Mouse (Mus musculus): Measurements from ENCODE around the gene Laptm5. TPM values are rescaled to one million over a fixed set of nuclear protein-coding genes. Genes with fewer than 3 reads are reported as not detected.

Laptm5 gene
- polyA plus RNA-seq, 1 experiment = 1,969 TPM

DNA sequence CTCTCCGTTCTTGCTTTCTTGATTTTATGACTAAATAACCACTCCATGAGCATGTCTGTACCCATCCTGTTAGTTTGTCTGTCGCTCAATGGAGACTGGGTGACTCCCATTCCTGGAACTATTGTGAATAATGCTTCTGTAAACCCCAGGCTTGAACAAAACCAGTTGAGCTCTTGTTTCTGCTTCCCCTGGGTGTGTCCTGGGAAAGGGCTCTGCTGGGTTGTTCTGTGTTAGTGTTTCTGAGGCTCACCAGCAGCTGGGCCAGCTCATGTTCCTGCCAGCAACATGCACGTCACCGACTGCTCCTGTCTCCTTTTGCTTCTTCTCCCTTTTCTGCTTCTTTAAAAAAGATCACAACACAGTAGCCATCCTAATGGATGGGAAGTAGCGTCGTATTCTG lies 17.2 kb upstream of the Laptm5 start:
- no peak for TF ChIP-seq CTCF (IDR thresholded peaks at IDR 0.05; ENCODE audit: borderline replicate concordance, control insufficient read depth, extremely low read depth, insufficient read depth, low read length, poor library complexity)
- no peak for TF ChIP-seq POLR2A (IDR thresholded peaks at IDR 0.05; ENCODE audit: control insufficient read depth, extremely low read depth, insufficient read depth, low read length, poor library complexity)
- H3K4me1 ChIP-seq (replicated peaks; ENCODE audit: control insufficient read depth, insufficient read depth, low read length) = peaks cover 13% of the 10 kb centered on the region
- no peak overlapping the region for H3K27ac ChIP-seq (ENCODE audit: control insufficient read depth, insufficient read depth, low read length)
- DNase-seq = no peak
- H3K36me3 ChIP-seq (ENCODE audit: control insufficient read depth, insufficient read depth, low read length) = no peaks in the 10 kb centered on the region
- H3K27me3 ChIP-seq (ENCODE audit: control insufficient read depth, insufficient read depth, low read length) = no peaks in the 10 kb centered on the region
- no peak overlapping the region for H3K4me3 ChIP-seq (ENCODE audit: control insufficient read depth, insufficient read depth, low read length)
- 89% methylated on average over 6 of the region's 6 CpGs for WGBS

DNA sequence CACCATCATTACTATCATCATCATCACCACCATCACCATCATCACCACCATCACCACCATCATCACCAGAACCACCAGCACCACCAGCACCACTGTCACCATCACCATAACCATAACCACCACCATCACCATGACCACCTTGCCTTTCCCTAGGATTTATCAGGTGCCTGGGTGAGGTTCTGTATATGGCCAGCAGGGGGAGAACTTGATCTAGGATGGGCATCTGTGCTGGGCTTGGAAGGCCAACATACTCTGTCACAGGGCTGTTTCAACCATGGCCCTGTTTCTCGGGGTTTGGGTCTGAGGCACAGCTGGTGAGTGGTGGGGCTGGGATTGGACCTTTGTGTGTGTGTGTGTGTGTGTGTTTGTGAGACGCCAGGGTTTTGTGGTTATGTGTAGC lies 16.6 kb upstream of the Laptm5 start:
- Histone ChIP-seq H3K36me3 (ENCODE audit: control insufficient read depth, insufficient read depth, low read length) (no peaks in the 10 kb centered on the region), H3K4me3 (ENCODE audit: control insufficient read depth, insufficient read depth, low read length) (no peak overlapping the region), H3K27ac (ENCODE audit: control insufficient read depth, insufficient read depth, low read length) (no peak overlapping the region), H3K4me1 (replicated peaks; ENCODE audit: control insufficient read depth, insufficient read depth, low read length) (peaks cover 20% of the 10 kb centered on the region), H3K27me3 (ENCODE audit: control insufficient read depth, insufficient read depth, low read length) (no peaks in the 10 kb centered on the region)
- peak; percentile 85 for DNase-seq
- TF ChIP-seq CTCF (IDR thresholded peaks at IDR 0.05; ENCODE audit: borderline replicate concordance, control insufficient read depth, extremely low read depth, insufficient read depth, low read length, poor library complexity) = peak; percentile 64; the same call in 1 of the 2 replicates
- no peak for TF ChIP-seq POLR2A (IDR thresholded peaks at IDR 0.05; ENCODE audit: control insufficient read depth, extremely low read depth, insufficient read depth, low read length, poor library complexity)
- WGBS = 53% methylated on average over 2 of the region's 2 CpGs

DNA sequence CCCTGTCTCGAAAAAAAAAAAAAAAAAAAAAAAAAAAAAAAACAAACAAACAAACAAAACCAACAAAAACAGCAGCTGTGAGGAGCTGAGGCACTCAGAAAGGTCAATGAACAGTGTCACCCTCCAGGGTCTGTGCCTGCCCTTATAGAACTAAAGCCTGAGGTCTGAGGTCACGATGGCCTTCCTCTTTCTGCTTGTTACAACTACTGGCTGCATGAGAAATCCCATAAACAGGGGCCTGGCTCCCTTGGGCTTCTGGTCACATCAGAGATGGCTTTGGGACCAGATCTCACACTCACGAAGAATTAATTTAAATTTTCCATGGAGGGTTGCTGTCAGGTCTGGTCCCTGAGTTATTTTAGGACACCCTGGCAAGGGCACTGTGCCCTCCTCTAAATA lies 13.5 kb upstream of the Laptm5 start:
- Histone ChIP-seq H3K27ac (ENCODE audit: control insufficient read depth, insufficient read depth, low read length) (peak overlapping the region; percentile 57), H3K4me3 (ENCODE audit: control insufficient read depth, insufficient read depth, low read length) (no peak overlapping the region), H3K36me3 (ENCODE audit: control insufficient read depth, insufficient read depth, low read length) (no peaks in the 10 kb centered on the region), H3K4me1 (replicated peaks; ENCODE audit: control insufficient read depth, insufficient read depth, low read length) (peaks cover 45% of the 10 kb centered on the region), H3K27me3 (ENCODE audit: control insufficient read depth, insufficient read depth, low read length) (no peaks in the 10 kb centered on the region)
- TF ChIP-seq POLR2A (IDR thresholded peaks at IDR 0.05; ENCODE audit: control insufficient read depth, extremely low read depth, insufficient read depth, low read length, poor library complexity) = no peak
- TF ChIP-seq CTCF (IDR thresholded peaks at IDR 0.05; ENCODE audit: borderline replicate concordance, control insufficient read depth, extremely low read depth, insufficient read depth, low read length, poor library complexity) = no peak
- DNase-seq = no peak
- 76% methylated on average over 2 of the region's 3 CpGs for WGBS

- no peaks in the 10 kb centered on the region for H3K27me3 ChIP-seq (ENCODE audit: control insufficient read depth, insufficient read depth, low read length)
- peak overlapping the region; percentile 57 for H3K27ac ChIP-seq (ENCODE audit: control insufficient read depth, insufficient read depth, low read length)
- peak; percentile 48 for DNase-seq
- no peak for TF ChIP-seq CTCF (IDR thresholded peaks at IDR 0.05; ENCODE audit: borderline replicate concordance, control insufficient read depth, extremely low read depth, insufficient read depth, low read length, poor library complexity)
- TF ChIP-seq POLR2A (IDR thresholded peaks at IDR 0.05; ENCODE audit: control insufficient read depth, extremely low read depth, insufficient read depth, low read length, poor library complexity) = no peak
- no peaks in the 10 kb centered on the region for H3K36me3 ChIP-seq (ENCODE audit: control insufficient read depth, insufficient read depth, low read length)
- no peak overlapping the region for H3K4me3 ChIP-seq (ENCODE audit: control insufficient read depth, insufficient read depth, low read length)
- WGBS = 48% methylated on average over 6 of the region's 6 CpGs
- H3K4me1 ChIP-seq (replicated peaks; ENCODE audit: control insufficient read depth, insufficient read depth, low read length) = peaks cover 50% of the 10 kb centered on the region
Measured at GRCm38 (mm10) chr4:130899782-130900427, 13.0 kb upstream of the Laptm5 start.

DNA sequence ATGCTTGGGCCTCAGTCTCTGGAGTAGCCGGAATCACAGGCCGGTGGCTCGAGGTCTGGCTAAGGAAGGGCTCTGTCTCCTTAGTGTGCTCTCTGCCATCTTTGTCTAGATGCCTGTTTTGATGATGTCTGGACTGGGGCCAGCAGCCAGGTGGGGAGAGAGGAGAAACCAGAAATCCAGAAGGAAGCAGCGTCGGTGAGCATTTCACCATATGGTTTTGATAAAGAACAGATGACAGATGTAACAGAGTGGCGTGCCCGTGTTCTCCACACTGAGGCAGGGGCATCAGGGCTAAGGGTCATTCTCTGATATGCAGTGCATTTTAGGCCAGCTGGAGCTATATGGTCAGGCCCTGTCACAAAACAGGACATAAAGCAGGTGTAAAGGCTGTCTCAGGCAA lies 12.2 kb upstream of the Laptm5 start:
- no peak overlapping the region for H3K4me3 ChIP-seq (ENCODE audit: control insufficient read depth, insufficient read depth, low read length)
- peaks cover 57% of the 10 kb centered on the region for H3K4me1 ChIP-seq (replicated peaks; ENCODE audit: control insufficient read depth, insufficient read depth, low read length)
- H3K27ac ChIP-seq (ENCODE audit: control insufficient read depth, insufficient read depth, low read length) = no peak overlapping the region

DNA sequence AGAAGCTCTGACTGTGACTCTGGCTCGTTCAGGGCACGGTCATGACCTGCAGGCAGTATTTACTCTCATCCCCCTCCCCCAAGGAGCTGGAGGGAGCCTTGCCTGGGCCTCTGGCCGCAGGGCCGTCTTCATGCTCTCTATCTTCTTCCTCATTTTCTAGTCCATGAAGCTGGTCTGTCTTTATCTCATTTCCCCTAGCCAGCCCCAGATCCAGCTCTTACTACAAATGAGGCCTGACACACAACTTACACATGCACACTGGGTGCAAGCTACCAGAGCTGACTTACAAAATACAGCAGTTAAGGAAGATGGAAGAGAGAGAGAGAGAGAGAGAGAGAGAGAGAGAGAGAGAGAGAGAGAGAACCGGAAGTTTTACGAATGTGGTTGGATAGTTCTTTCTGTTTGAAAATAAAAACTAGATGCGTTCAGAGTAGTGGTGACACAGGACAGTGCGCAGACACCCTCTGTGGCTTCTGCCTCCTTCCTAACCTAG lies 10.6 kb upstream of the Laptm5 start:
- TF ChIP-seq CTCF (IDR thresholded peaks at IDR 0.05; ENCODE audit: borderline replicate concordance, control insufficient read depth, extremely low read depth, insufficient read depth, low read length, poor library complexity) (no peak), POLR2A (IDR thresholded peaks at IDR 0.05; ENCODE audit: control insufficient read depth, extremely low read depth, insufficient read depth, low read length, poor library complexity) (no peak)
- no peak for DNase-seq
- H3K27me3 ChIP-seq (ENCODE audit: control insufficient read depth, insufficient read depth, low read length) = no peaks in the 10 kb centered on the region
- WGBS = 16% methylated on average over 8 of the region's 8 CpGs
- H3K4me3 ChIP-seq (ENCODE audit: control insufficient read depth, insufficient read depth, low read length) = no peak overlapping the region
- H3K36me3 ChIP-seq (ENCODE audit: control insufficient read depth, insufficient read depth, low read length) = no peaks in the 10 kb centered on the region
- peaks cover 67% of the 10 kb centered on the region for H3K4me1 ChIP-seq (replicated peaks; ENCODE audit: control insufficient read depth, insufficient read depth, low read length)
- H3K27ac ChIP-seq (ENCODE audit: control insufficient read depth, insufficient read depth, low read length) = peak overlapping the region; percentile 37

More for the DNA sequence above, 12.2 kb upstream of the Laptm5 start:
- 87% methylated on average over 7 of the region's 7 CpGs for WGBS
- TF ChIP-seq CTCF (IDR thresholded peaks at IDR 0.05; ENCODE audit: borderline replicate concordance, control insufficient read depth, extremely low read depth, insufficient read depth, low read length, poor library complexity) (no peak), POLR2A (IDR thresholded peaks at IDR 0.05; ENCODE audit: control insufficient read depth, extremely low read depth, insufficient read depth, low read length, poor library complexity) (no peak)
- H3K36me3 ChIP-seq (ENCODE audit: control insufficient read depth, insufficient read depth, low read length) = no peaks in the 10 kb centered on the region
- DNase-seq = no peak
- no peaks in the 10 kb centered on the region for H3K27me3 ChIP-seq (ENCODE audit: control insufficient read depth, insufficient read depth, low read length)

All from thymus, adult 2 months (tissue).